Mouse (Mus musculus) cerebellum, adult 2 months (tissue): ENCODE results near the gene Rasal2.

Source experiments
- CTCF ChIP-seq: fragments of 200-500 bp; IDR thresholded peaks from 2 replicates; pipeline ENCODE4 v1.5.1; 2011; ENCODE audit warnings: low read depth, mild to moderate bottlenecking, control low read depth, low read length, moderate library complexity, borderline replicate concordance; ENCODE audit not compliant: insufficient read depth
- POLR2A ChIP-seq: fragments of 200-500 bp; IDR thresholded peaks from 2 replicates; pipeline ENCODE4 v1.6.1; 2011; ENCODE audit warnings: low read length, control low read depth, borderline replicate concordance; ENCODE audit not compliant: insufficient read depth

GRCm38 (mm10) chr1:157380694-157381093 is 31.7 kb downstream of the Rasal2 start:
- TF ChIP-seq POLR2A (no peak), CTCF (no peak)
